Mouse (Mus musculus) erythroblast, embryonic 14.5 days (primary cell): Measurements from ENCODE around the gene Fam160a1. TPM values are rescaled to one million over a fixed set of nuclear protein-coding genes. Genes with fewer than 3 reads are reported as not detected.

ENCODE experiments used
- H3K27me3 ChIP-seq: 2 replicates; pipeline ENCODE4 v1.6.1; 2012; ENCODE audit warnings: inconsistent platforms; ENCODE audit not compliant: control insufficient read depth
- H3K36me3 ChIP-seq: 2 replicates; pipeline ENCODE4 v1.6.1; 2012; ENCODE audit warnings: mild to moderate bottlenecking, inconsistent platforms; ENCODE audit not compliant: control insufficient read depth
- H3K4me1 ChIP-seq: 2 replicates; pipeline ENCODE4 v1.6.1; 2012; ENCODE audit warnings: inconsistent platforms; ENCODE audit not compliant: control insufficient read depth
- H3K4me3 ChIP-seq: replicated peaks from 2 replicates; pipeline ENCODE3; 2012; ENCODE audit warnings: moderate library complexity, mild to moderate bottlenecking, inconsistent platforms
- H3K9me3 ChIP-seq: 2 replicates; pipeline ENCODE4 v1.6.1; 2012; ENCODE audit warnings: low read length, inconsistent platforms, mixed read lengths; ENCODE audit not compliant: control insufficient read depth
- GATA1 ChIP-seq: IDR thresholded peaks from 2 replicates; pipeline ENCODE4 v1.6.1; 2012; ENCODE audit warnings: low read length, inconsistent platforms, mixed read lengths
- TAL1 ChIP-seq: IDR thresholded peaks from 3 replicates; pipeline ENCODE4 v1.6.1; 2012; ENCODE audit warnings: low read length, inconsistent platforms, mixed read lengths
- polyA plus RNA-seq: library from polyadenylated mRNA; stranded (reverse); fragments of >175 nt; gene quantifications from 2 replicates; pipeline ENCODE4 v1.2.3, GENCODE M21; 2012

Gene Fam160a1
- polyA plus RNA-seq, 1 experiment: 0.07 TPM

DNA sequence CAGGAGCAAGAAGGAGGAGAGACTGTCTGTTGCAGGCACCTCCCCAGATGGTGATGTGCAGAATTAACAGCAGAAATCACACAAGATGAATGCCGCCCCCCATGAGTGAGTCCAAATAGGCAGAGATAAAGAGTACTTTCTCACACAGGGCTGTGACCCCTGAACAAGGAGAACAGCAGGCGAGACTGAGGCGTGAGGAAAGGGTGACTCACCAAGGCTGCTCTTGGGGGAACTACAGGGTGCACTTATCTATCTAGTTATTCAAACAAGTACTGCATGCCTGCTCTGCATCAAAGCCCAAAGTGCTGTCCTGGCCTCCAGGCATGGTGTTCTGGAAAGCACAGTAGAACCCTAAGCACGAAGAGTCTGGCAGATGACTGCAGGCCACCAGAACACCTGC, 43.2 kb downstream of the Fam160a1 start:
- H3K36me3 ChIP-seq: no peaks in the 10 kb centered on the region
- H3K4me3 ChIP-seq: no peak overlapping the region
- H3K4me1 ChIP-seq: no peaks in the 10 kb centered on the region
- TF ChIP-seq GATA1 (no peak), TAL1 (no peak)
- H3K27me3 ChIP-seq: no peaks in the 10 kb centered on the region; the same call in 1 of the 2 replicates
- H3K9me3 ChIP-seq: no peaks in the 10 kb centered on the region

DNA sequence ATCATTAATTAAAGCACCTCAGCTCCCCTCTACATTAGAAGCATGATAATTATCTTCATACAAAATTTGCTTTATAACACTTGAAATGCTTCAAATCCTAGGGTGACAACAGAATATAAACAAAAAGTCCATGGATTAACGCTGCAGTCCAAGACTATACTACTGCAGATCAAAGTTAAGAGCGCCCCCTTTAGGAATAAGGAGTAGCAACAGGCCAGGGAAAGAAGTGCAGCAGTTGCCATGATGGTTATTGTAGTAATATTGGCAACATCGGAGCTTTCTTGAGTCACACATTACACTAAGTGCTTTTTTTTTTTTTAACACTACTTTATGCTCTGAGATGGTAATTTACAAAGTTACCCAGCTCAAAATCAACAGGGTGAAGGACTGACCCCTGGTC, 43.7 kb downstream of the Fam160a1 start:
- Histone ChIP-seq H3K4me1 (no peaks in the 10 kb centered on the region), H3K4me3 (no peak overlapping the region), H3K27me3 (no peaks in the 10 kb centered on the region; the same call in 1 of the 2 replicates), H3K9me3 (no peaks in the 10 kb centered on the region), H3K36me3 (no peaks in the 10 kb centered on the region)
- TF ChIP-seq GATA1 (no peak), TAL1 (no peak)

- Histone ChIP-seq H3K4me1 (no peaks in the 10 kb centered on the region), H3K27me3 (no peaks in the 10 kb centered on the region), H3K36me3 (no peaks in the 10 kb centered on the region), H3K4me3 (no peak overlapping the region), H3K9me3 (no peaks in the 10 kb centered on the region)
- no peak for TF ChIP-seq GATA1
- no peak for TF ChIP-seq TAL1
These were observed 52.2 kb downstream of the Fam160a1 start for GRCm38 (mm10) chr3:85764937-85765337.

DNA sequence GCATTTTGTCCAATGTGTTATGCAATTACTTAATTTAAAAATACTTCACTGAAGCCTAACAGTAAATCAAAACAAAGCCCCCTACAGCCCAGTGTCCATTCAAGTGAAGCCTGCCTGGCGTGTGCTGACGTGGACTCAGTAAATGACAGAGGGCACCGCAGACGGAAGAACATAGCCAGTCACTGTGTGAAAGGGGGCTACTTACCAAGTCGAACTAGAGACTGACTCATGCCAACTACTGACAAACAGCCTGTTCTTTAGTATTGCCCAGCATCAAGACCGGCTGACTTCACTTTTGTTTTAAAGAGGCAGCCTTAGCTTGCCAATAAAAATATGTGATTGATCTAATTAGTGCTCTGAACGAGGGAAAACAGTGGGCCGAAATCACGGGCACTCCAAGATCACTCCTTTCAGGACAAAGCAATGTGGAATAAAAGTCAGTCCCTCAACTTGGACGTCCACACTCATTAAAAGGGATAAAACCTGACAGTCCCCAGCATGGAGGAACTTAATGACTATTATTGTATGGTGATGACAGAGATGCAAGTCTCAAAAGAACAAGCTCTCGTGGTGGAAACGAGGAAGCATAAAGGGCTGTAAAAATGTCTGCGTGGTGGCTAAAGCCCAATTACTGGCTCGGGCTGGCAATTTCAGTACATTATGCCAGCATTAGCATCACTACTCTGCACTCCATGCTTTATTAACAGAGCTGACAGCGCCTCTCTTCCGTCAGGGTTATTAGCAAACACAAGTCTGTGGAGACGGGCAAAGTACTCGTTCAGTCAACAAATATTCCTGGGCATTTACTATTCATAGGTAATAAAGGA, 52.9 kb downstream of the Fam160a1 start:
- no peaks in the 10 kb centered on the region for H3K27me3 ChIP-seq
- H3K36me3 ChIP-seq: no peaks in the 10 kb centered on the region
- H3K4me1 ChIP-seq: no peaks in the 10 kb centered on the region
- no peak overlapping the region for H3K4me3 ChIP-seq
- no peak for TF ChIP-seq TAL1
- TF ChIP-seq GATA1: no peak
- H3K9me3 ChIP-seq: no peaks in the 10 kb centered on the region

DNA sequence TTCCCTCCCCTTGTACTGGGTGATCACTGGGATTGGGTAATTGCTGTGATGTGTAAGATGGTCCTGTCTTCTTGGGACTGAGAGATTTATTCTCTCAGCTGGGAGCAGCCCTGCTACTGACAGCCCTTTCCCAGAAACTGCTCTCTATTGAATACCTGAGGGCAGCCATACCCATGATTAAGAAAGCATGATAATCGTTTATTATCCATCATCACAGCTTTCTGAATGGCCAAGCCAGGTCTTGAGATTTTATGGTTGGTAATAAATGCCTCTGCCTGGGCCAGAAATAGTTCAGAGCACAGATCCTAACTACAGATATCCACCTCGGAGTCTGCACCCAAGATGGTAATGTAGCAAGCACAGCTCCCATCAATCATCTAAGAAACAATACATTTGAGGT, 59.1 kb downstream of the Fam160a1 start:
- TF ChIP-seq TAL1: no peak
- Histone ChIP-seq H3K36me3 (no peaks in the 10 kb centered on the region), H3K9me3 (no peaks in the 10 kb centered on the region), H3K27me3 (no peaks in the 10 kb centered on the region), H3K4me3 (no peak overlapping the region), H3K4me1 (no peaks in the 10 kb centered on the region)

DNA sequence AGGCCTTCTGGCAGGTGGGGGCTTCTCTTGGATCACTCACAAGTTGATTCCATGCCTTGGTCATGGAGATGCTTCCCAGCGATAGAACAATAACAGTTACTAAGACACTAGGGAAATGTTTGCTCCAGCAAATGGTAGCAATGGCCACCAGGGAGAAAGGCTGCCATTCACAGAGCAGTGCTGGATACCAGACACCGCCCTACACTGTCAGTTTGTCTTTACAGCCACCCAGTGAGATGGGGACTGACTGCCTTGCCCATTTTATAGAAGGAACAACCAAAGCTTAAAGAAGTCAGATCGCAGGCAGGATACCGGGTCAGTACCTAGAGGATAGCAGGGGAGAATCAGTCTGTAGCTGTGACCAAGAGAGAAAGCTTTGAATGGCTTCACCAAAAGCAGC, 59.7 kb downstream of the Fam160a1 start:
- Histone ChIP-seq H3K9me3 (no peaks in the 10 kb centered on the region), H3K36me3 (no peaks in the 10 kb centered on the region), H3K4me1 (no peaks in the 10 kb centered on the region), H3K27me3 (no peaks in the 10 kb centered on the region), H3K4me3 (no peak overlapping the region)
- TF ChIP-seq GATA1 (no peak), TAL1 (no peak)

DNA sequence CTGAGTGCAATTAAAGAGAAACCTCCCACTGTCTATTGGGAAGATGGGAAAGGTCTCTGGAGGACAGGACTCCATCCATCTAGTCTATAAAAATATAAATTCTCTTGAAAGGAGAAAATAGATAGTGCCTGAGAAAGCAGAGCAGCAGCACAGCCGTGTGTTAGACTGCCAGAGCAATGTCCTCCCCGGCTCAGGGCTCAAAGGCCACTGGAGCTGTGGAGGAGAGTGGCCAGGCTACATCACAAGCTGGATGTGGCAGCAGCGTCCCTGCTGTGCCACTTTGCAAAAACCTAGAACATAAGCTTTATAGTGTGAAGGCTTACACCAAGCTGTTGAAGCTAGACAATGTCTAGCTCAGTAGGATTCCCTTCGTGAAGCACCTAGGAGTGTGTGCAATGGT, 67.7 kb downstream of the Fam160a1 start:
- TF ChIP-seq GATA1 (no peak), TAL1 (no peak)
- no peaks in the 10 kb centered on the region for H3K4me1 ChIP-seq
- no peaks in the 10 kb centered on the region for H3K36me3 ChIP-seq
- no peak overlapping the region for H3K4me3 ChIP-seq
- no peaks in the 10 kb centered on the region for H3K9me3 ChIP-seq
- H3K27me3 ChIP-seq: no peaks in the 10 kb centered on the region

DNA sequence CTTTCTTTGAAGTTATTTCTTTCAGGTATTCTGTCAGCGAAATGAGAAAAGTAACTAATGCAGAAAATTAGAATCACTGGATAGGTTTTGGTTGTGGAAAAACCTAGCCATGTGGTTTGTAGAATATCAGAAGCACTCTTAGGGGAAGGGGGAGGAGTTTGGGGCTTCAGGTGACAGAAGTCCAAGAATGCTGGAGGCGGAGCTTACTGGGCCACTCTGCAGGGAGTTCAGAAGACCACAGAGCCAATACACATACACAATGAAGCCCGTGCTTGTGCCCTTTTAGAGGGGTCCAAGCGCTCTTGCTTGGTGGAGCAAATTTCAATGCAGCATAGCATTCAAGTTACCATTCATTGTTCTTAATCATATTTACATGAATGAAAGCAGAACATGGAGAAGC, 68.2 kb downstream of the Fam160a1 start:
- H3K9me3 ChIP-seq: no peaks in the 10 kb centered on the region
- no peak for TF ChIP-seq GATA1
- no peaks in the 10 kb centered on the region for H3K27me3 ChIP-seq
- no peaks in the 10 kb centered on the region for H3K36me3 ChIP-seq
- H3K4me1 ChIP-seq: no peaks in the 10 kb centered on the region
- no peak overlapping the region for H3K4me3 ChIP-seq

GRCm38 (mm10) chr3:85746116-85746515, 71.0 kb downstream of the Fam160a1 start:
- TF ChIP-seq TAL1: no peak
- TF ChIP-seq GATA1: no peak
- Histone ChIP-seq H3K9me3 (no peaks in the 10 kb centered on the region), H3K4me3 (no peak overlapping the region), H3K4me1 (peaks cover 13% of the 10 kb centered on the region), H3K36me3 (no peaks in the 10 kb centered on the region), H3K27me3 (no peaks in the 10 kb centered on the region)

DNA sequence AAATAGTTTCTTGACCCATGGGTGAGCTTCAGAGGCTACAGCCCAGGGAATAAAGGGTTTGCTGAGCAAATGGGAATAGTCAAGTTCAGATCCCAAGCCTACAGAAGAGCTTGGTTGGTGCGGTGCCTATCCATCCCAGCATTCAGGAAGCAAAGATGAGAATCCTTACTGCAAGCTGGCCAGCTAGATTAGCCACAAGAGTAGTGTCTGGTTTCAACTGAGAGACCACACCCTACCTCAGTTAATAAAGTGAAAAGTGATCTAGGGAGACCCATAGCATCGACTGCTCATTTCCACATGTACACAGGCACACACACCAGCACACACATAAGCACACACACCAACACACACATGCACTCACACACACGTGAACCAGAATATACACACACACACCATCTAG, 75.3 kb downstream of the Fam160a1 start:
- Histone ChIP-seq H3K36me3 (no peaks in the 10 kb centered on the region), H3K27me3 (0 out of 2 replicates have a peak, but pooled peaks cover 2% of the 10 kb centered on the region), H3K4me3 (no peak overlapping the region), H3K9me3 (no peaks in the 10 kb centered on the region), H3K4me1 (peaks cover 15% of the 10 kb centered on the region)
- no peak for TF ChIP-seq GATA1
- peak; percentile 47; the same call in 1 of the 3 replicates for TF ChIP-seq TAL1
